In the genomic region with DNA sequence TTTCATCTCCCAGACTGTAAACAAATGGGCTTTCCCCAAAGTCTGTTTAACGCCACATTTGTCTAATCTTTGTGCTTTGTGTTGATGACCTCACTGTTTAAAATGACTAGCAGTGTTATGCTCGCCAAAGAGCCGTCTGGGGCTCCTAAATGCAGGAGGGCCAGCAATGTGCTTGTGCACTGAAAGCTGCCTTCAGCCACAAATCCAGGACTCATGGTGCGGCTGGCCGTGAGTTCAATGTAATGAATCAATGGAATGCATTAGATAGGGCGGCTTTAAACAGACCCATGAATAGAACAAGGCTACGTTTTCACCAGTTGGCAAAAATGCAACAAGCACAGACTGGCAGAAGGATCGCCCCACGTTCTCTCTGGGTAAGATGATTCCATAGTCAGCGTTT, we compare ENCODE assay signal across 26 mouse cellular contexts.
"Had no signal": no experiment of that assay in that cellular context is flagged by ENCODE, and none has a peak within 500 bp of the region (broad histone marks: within the 10 kb centered on the region; RNA-seq: fewer than 3 reads in every experiment).

No protein-coding gene starts in this region.

- H3K9me3 ChIP-seq: heart, embryonic 13.5 days; heart, embryonic 15.5 days; hindbrain, embryonic 13.5 days; hindbrain, embryonic 15.5 days; intestine, embryonic 15.5 days; limb, embryonic 10.5 days; liver, embryonic 13.5 days; liver, embryonic 15.5 days had no signal

- H3K27me3 ChIP-seq: heart, embryonic 13.5 days; heart, embryonic 15.5 days; hindbrain, embryonic 13.5 days; hindbrain, embryonic 15.5 days; intestine, embryonic 15.5 days; limb, embryonic 12.5 days; liver, embryonic 13.5 days; liver, embryonic 15.5 days had no signal

- ATAC-seq: inflammation-experienced regulatory T-cells, adult 6 months; intestine, embryonic 15.5 days; intestine, postnatal 0 days had no signal

- H3K4me2 ChIP-seq: heart, embryonic 11.5 days; heart, embryonic 13.5 days; heart, embryonic 15.5 days; hindbrain, embryonic 13.5 days; hindbrain, embryonic 15.5 days; intestine, embryonic 15.5 days; limb, embryonic 12.5 days; liver, embryonic 11.5 days; liver, embryonic 13.5 days; liver, embryonic 15.5 days had no signal

- DNase-seq: gastrocnemius, postnatal 14 days; gastrocnemius, postnatal 36 days; heart, adult 2 months; heart, postnatal 14 days; heart, postnatal 36 days; kidney, adult 18-20 months; kidney, adult 8-10 months; kidney, postnatal 10 days; kidney, postnatal 25 days; kidney, postnatal 4 days; liver; liver, embryonic 13.5 days had no signal

- H3K36me3 ChIP-seq: heart, embryonic 13.5 days; heart, embryonic 15.5 days; hindbrain, embryonic 13.5 days; hindbrain, embryonic 15.5 days; intestine, embryonic 15.5 days; limb, embryonic 10.5 days; limb, embryonic 12.5 days; liver, embryonic 13.5 days; liver, embryonic 15.5 days had no signal

- H3K4me3 ChIP-seq: heart, adult 2 months; heart, embryonic 13.5 days; heart, embryonic 15.5 days; hindbrain, embryonic 13.5 days; hindbrain, embryonic 15.5 days; intestine, embryonic 15.5 days; layer of hippocampus, adult 2 months; left cerebral cortex, adult 2 months; limb, embryonic 10.5 days; limb, embryonic 12.5 days; liver, embryonic 13.5 days; liver, embryonic 15.5 days had no signal

- H3K4me1 ChIP-seq: intestine, embryonic 15.5 days; limb, embryonic 10.5 days; liver, embryonic 13.5 days; liver, embryonic 15.5 days had no signal

- H3K9ac ChIP-seq: heart, embryonic 13.5 days; heart, embryonic 15.5 days; hindbrain, embryonic 13.5 days; hindbrain, embryonic 15.5 days; intestine, embryonic 15.5 days; limb, embryonic 12.5 days; liver, embryonic 13.5 days; liver, embryonic 15.5 days had no signal

- H3K27ac ChIP-seq: heart, adult 2 months; heart, embryonic 13.5 days; heart, embryonic 15.5 days; hindbrain, embryonic 13.5 days; hindbrain, embryonic 15.5 days; intestine, embryonic 15.5 days; layer of hippocampus, adult 2 months; left cerebral cortex, adult 2 months; limb, embryonic 10.5 days; limb, embryonic 12.5 days; liver, embryonic 13.5 days; liver, embryonic 15.5 days had no signal
